Comparison of ENCODE assay signal across 33 mouse cellular contexts in genomic region chr5:27474964-27475465, GRCm38 (mm10). TPM values are rescaled to one million over a fixed set of nuclear protein-coding genes. Genes with fewer than 3 reads are reported as not detected.
DNase-seq lines count a peak whose midpoint lies in the region; ATAC-seq and TF ChIP-seq lines count a peak whose summit lies in the region.
"Had no signal": no experiment of that assay in that cellular context is flagged by ENCODE, and none has a peak within 500 bp of the region (broad histone marks: within the 10 kb centered on the region; RNA-seq: fewer than 3 reads in every experiment).

No protein-coding gene starts in this region.

- H3K9me3 ChIP-seq in forebrain, postnatal 0 days (ENCODE audit: low read length), result no peaks in the 10 kb centered on the region
- H3K9me3 ChIP-seq in forebrain, embryonic 14.5 days (replicated peaks; ENCODE audit: control insufficient read depth, low read length), result no peaks in the 10 kb centered on the region
- H3K9me3 ChIP-seq in intestine, embryonic 14.5 days (ENCODE audit: control insufficient read depth, low read length), result no peaks in the 10 kb centered on the region
- H3K9me3 ChIP-seq in intestine, postnatal 0 days (ENCODE audit: control insufficient read depth), result no peaks in the 10 kb centered on the region
- H3K9me3 ChIP-seq: embryonic facial prominence, embryonic 13.5 days; embryonic facial prominence, embryonic 15.5 days; forebrain, embryonic 10.5 days; forebrain, embryonic 12.5 days; forebrain, embryonic 15.5 days; G1E had no signal

- no peak overlapping the region for H3K27ac ChIP-seq in forebrain, postnatal 0 days (ENCODE audit: low read depth, low read length)
- H3K27ac ChIP-seq in forebrain, embryonic 14.5 days (ENCODE audit: low read depth, low read length), result no peak overlapping the region
- H3K27ac ChIP-seq in heart, adult 2 months, result no peak overlapping the region
- no peak overlapping the region for H3K27ac ChIP-seq in intestine, embryonic 14.5 days (ENCODE audit: low read depth)
- H3K27ac ChIP-seq in intestine, postnatal 0 days (ENCODE audit: low read depth, low read length), result no peak overlapping the region
- H3K27ac ChIP-seq: embryonic facial prominence, embryonic 13.5 days; embryonic facial prominence, embryonic 15.5 days; forebrain, embryonic 10.5 days; forebrain, embryonic 12.5 days; forebrain, embryonic 15.5 days had no signal

- WGBS in forebrain, postnatal 0 days, result 74% methylated on average over 4 of the region's 4 CpGs
- WGBS in forebrain, embryonic 14.5 days, result 93% methylated on average over 4 of the region's 4 CpGs
- WGBS in heart, adult 2 months, result 71% methylated on average over 4 of the region's 4 CpGs
- 66% methylated on average over 4 of the region's 4 CpGs for WGBS in intestine, embryonic 14.5 days
- WGBS in intestine, postnatal 0 days, result 69% methylated on average over 4 of the region's 4 CpGs

- no peaks in the 10 kb centered on the region for H3K27me3 ChIP-seq in forebrain, postnatal 0 days (ENCODE audit: insufficient read depth, low read length)
- H3K27me3 ChIP-seq in forebrain, embryonic 14.5 days (replicated peaks; ENCODE audit: control insufficient read depth, insufficient read depth, low read length), result no peaks in the 10 kb centered on the region
- H3K27me3 ChIP-seq in heart, adult 2 months (ENCODE audit: control insufficient read depth, insufficient read depth, low read length), result no peaks in the 10 kb centered on the region
- H3K27me3 ChIP-seq in intestine, embryonic 14.5 days (replicated peaks; ENCODE audit: control insufficient read depth, insufficient read depth, low read length), result no peaks in the 10 kb centered on the region
- H3K27me3 ChIP-seq in intestine, postnatal 0 days (replicated peaks; ENCODE audit: control insufficient read depth, insufficient read depth, low read length), result no peaks in the 10 kb centered on the region
- H3K27me3 ChIP-seq: CH12.LX; embryonic facial prominence, embryonic 13.5 days; embryonic facial prominence, embryonic 15.5 days; forebrain, embryonic 12.5 days; forebrain, embryonic 15.5 days; Patski had no signal

- no peak overlapping the region for H3K4me2 ChIP-seq in forebrain, postnatal 0 days (ENCODE audit: low read depth)
- H3K4me2 ChIP-seq in forebrain, embryonic 14.5 days (ENCODE audit: low read length), result no peak overlapping the region
- H3K4me2 ChIP-seq in intestine, embryonic 14.5 days (ENCODE audit: low read length), result no peak overlapping the region
- H3K4me2 ChIP-seq in intestine, postnatal 0 days (replicated peaks; ENCODE audit: low read depth), result no peak overlapping the region
- H3K4me2 ChIP-seq: embryonic facial prominence, embryonic 13.5 days; embryonic facial prominence, embryonic 15.5 days; forebrain, embryonic 12.5 days; forebrain, embryonic 15.5 days had no signal

- intact Hi-C loops in heart, adult 2 months (cut with DNase I), result no loop called here

- no peaks in the 10 kb centered on the region; the same call in 1 of the 2 replicates for H3K36me3 ChIP-seq in forebrain, postnatal 0 days (ENCODE audit: insufficient read depth)
- no peaks in the 10 kb centered on the region for H3K36me3 ChIP-seq in forebrain, embryonic 14.5 days (ENCODE audit: control insufficient read depth, insufficient read depth, low read length)
- H3K36me3 ChIP-seq in heart, adult 2 months (ENCODE audit: control insufficient read depth, insufficient read depth, low read length), result no peaks in the 10 kb centered on the region
- no peaks in the 10 kb centered on the region for H3K36me3 ChIP-seq in intestine, embryonic 14.5 days (ENCODE audit: control insufficient read depth, insufficient read depth, low read length)
- H3K36me3 ChIP-seq in intestine, postnatal 0 days (ENCODE audit: control insufficient read depth, insufficient read depth), result no peaks in the 10 kb centered on the region
- H3K36me3 ChIP-seq: embryonic facial prominence, embryonic 13.5 days; embryonic facial prominence, embryonic 15.5 days; forebrain, embryonic 10.5 days; forebrain, embryonic 12.5 days; forebrain, embryonic 15.5 days; G1E had no signal

- no peak for TF ChIP-seq POLR2A in heart, adult 2 months (IDR thresholded peaks at IDR 0.05; ENCODE audit: insufficient read depth, low read depth, low read length)

- H3K4me3 ChIP-seq in forebrain, postnatal 0 days (ENCODE audit: low read depth, low read length), result no peak overlapping the region
- H3K4me3 ChIP-seq in forebrain, embryonic 14.5 days (ENCODE audit: low read depth, low read length), result no peak overlapping the region
- H3K4me3 ChIP-seq in heart, adult 2 months, result no peak overlapping the region
- H3K4me3 ChIP-seq in intestine, embryonic 14.5 days (ENCODE audit: low read depth, low read length), result no peak overlapping the region
- no peak overlapping the region for H3K4me3 ChIP-seq in intestine, postnatal 0 days (ENCODE audit: low read depth, low read length)
- H3K4me3 ChIP-seq: embryonic facial prominence, embryonic 13.5 days; embryonic facial prominence, embryonic 15.5 days; erythroblast, embryonic 14.5 days; forebrain, embryonic 10.5 days; forebrain, embryonic 12.5 days; forebrain, embryonic 15.5 days had no signal

- H3K9ac ChIP-seq in forebrain, postnatal 0 days, result no peak overlapping the region
- H3K9ac ChIP-seq in forebrain, embryonic 14.5 days (ENCODE audit: low read length), result no peak overlapping the region
- H3K9ac ChIP-seq in heart, adult 2 months (ENCODE audit: low read depth, low read length), result no peak overlapping the region
- H3K9ac ChIP-seq in intestine, embryonic 14.5 days (ENCODE audit: low read length), result no peak overlapping the region
- no peak overlapping the region for H3K9ac ChIP-seq in intestine, postnatal 0 days (ENCODE audit: low read depth, low read length)
- H3K9ac ChIP-seq: embryonic facial prominence, embryonic 13.5 days; embryonic facial prominence, embryonic 15.5 days; forebrain, embryonic 12.5 days; forebrain, embryonic 15.5 days had no signal

- 0 out of 2 replicates have a peak, but pooled peaks have one; percentile 25 for ATAC-seq in forebrain, postnatal 0 days
- no peak for ATAC-seq in forebrain, embryonic 14.5 days
- no peak for ATAC-seq in intestine, embryonic 14.5 days (replicated peaks; ENCODE audit: low FRiP score, low TSS enrichment, low read depth)
- ATAC-seq in intestine, postnatal 0 days, result no peak
- ATAC-seq: activated CD4-positive, CD25-positive, alpha-beta regulatory T cell, adult 4 months; CD4-positive, CD25-positive, alpha-beta regulatory T cell, adult 4 months; forebrain, embryonic 15.5 days; Patski had no signal

- no peaks in the 10 kb centered on the region for H3K79me2 ChIP-seq in heart, adult 2 months (replicated peaks; ENCODE audit: control insufficient read depth, insufficient read depth, low read length)

- no peak for TF ChIP-seq EP300 in heart, adult 2 months (IDR thresholded peaks at IDR 0.05; ENCODE audit: insufficient read depth, low read depth, low read length)

- no peaks in the 10 kb centered on the region for H3K4me1 ChIP-seq in forebrain, postnatal 0 days (ENCODE audit: insufficient read depth)
- H3K4me1 ChIP-seq in forebrain, embryonic 14.5 days (ENCODE audit: control insufficient read depth, insufficient read depth, low read length), result no peaks in the 10 kb centered on the region
- no peaks in the 10 kb centered on the region for H3K4me1 ChIP-seq in heart, adult 2 months (ENCODE audit: control insufficient read depth, insufficient read depth, low read length)
- H3K4me1 ChIP-seq in intestine, embryonic 14.5 days (replicated peaks; ENCODE audit: control insufficient read depth, insufficient read depth, low read length), result no peaks in the 10 kb centered on the region
- no peaks in the 10 kb centered on the region for H3K4me1 ChIP-seq in intestine, postnatal 0 days (replicated peaks; ENCODE audit: control insufficient read depth, insufficient read depth, low read length)
- H3K4me1 ChIP-seq: embryonic facial prominence, embryonic 13.5 days; embryonic facial prominence, embryonic 15.5 days; forebrain, embryonic 10.5 days; forebrain, embryonic 12.5 days; forebrain, embryonic 15.5 days had no signal

- DNase-seq in forebrain, postnatal 0 days, result no peak
- no peak for DNase-seq in forebrain, embryonic 14.5 days (ENCODE audit: low spot score)
- DNase-seq in heart, adult 11 months, result peak; percentile 62
- DNase-seq in heart, adult 2 months, result no peak
- peak; percentile 38 for DNase-seq in intestine, embryonic 14.5 days (ENCODE audit: low spot score)
- DNase-seq in brain, adult 2 months (ENCODE audit: low read depth, low spot score), result peak; percentile 57
- DNase-seq: adrenal gland, adult 8-10 months; adrenal gland, postnatal 14 days; adrenal gland, postnatal 36 days; B cell, adult 2 months; cerebellum, adult 11 months; cerebellum, adult 18-20 months; cerebellum, adult 8-10 months; cerebellum, adult 9-11 months; cerebellum, postnatal 14 days; cerebellum, postnatal 36 days; embryo, embryonic 11 days had no signal

- no peak for TF ChIP-seq CTCF in forebrain, postnatal 0 days (IDR thresholded peaks at IDR 0.05; ENCODE audit: low read depth)
- no peak for TF ChIP-seq CTCF in heart, adult 2 months (IDR thresholded peaks at IDR 0.05)
- no peak for TF ChIP-seq CTCF in intestine, postnatal 0 days (IDR thresholded peaks at IDR 0.05; ENCODE audit: low read depth)

RNA-seq across cellular contexts. Expression of gene Speer4b, which starts 26.2 kb away (rescaled TPM):
- total RNA-seq in forebrain, postnatal 0 days (2014; rRNA removed), result not detected in 2 replicates
- polyA plus RNA-seq in forebrain, postnatal 0 days (2015; fragmentation: Nextera tagmentation; extraction: Ambion mirVana), result 0.44 TPM in 1 of 2 replicates, not detected in the other
- polyA plus RNA-seq in forebrain, embryonic 14.5 days (2014; fragmentation: Nextera tagmentation; extraction: Ambion mirVana), result 0.16 TPM in 1 of 2 replicates, not detected in the other
- total RNA-seq in heart, adult 2 months (2021), result not detected
- not detected in 2 replicates for polyA plus RNA-seq in heart, adult 2 months (2012; rRNA removed)
- 0.14 TPM in 1 of 2 replicates, not detected in the other for polyA plus RNA-seq in intestine, embryonic 14.5 days (2014; fragmentation: Nextera tagmentation; extraction: Ambion mirVana)
- not detected in 2 replicates for polyA plus RNA-seq in intestine, postnatal 0 days (2015; fragmentation: Nextera tagmentation; extraction: Ambion mirVana)
- total RNA-seq: adrenal gland, adult 18-20 months; adrenal gland, adult 8-10 months; adrenal gland, postnatal 14 days; adrenal gland, postnatal 36 days; CH12.LX; common myeloid progenitor, adult 5-6 weeks; G1E had no signal
- polyA plus RNA-seq: activated CD4-positive, CD25-positive, alpha-beta regulatory T cell, adult 4 months; brain, embryonic 14.5 days; CD4-positive, CD25-positive, alpha-beta regulatory T cell, adult 4 months; embryonic facial prominence, embryonic 11.5 days; embryonic facial prominence, embryonic 13.5 days; embryonic facial prominence, embryonic 15.5 days; erythroblast, embryonic 14.5 days; forebrain, embryonic 10.5 days; G1E; Patski had no signal

Comparison
In these comparisons a context has a peak if more than half of its experiments do, and no peak if none do; other contexts are left out.
1. DNase-seq: peak in heart, adult 11 months (single experiment), intestine, embryonic 14.5 days (single experiment) and brain, adult 2 months (single experiment); none in forebrain, postnatal 0 days (single experiment), forebrain, embryonic 14.5 days (single experiment) and heart, adult 2 months (0 of 2).